ENCODE assay signal across 13 mouse cellular contexts in genomic region chr5:92375368-92375767, GRCm38 (mm10). TPM values are rescaled to one million over a fixed set of nuclear protein-coding genes. Genes with fewer than 3 reads are reported as not detected.
A peak's percentile ranks its signal among the peaks of the same experiment; 100 is the strongest.
DNase-seq lines count a peak whose midpoint lies in the region; ATAC-seq lines count a peak whose summit lies in the region.
"Had no signal": no experiment of that assay in that cellular context is flagged by ENCODE, and none has a peak within 500 bp of the region (broad histone marks: within the 10 kb centered on the region; RNA-seq: fewer than 3 reads in every experiment).

No protein-coding gene starts in this region.

- H3K4me3 ChIP-seq in heart, embryonic 12.5 days = no peak overlapping the region
- no peak overlapping the region for H3K4me3 ChIP-seq in forebrain, embryonic 11.5 days (ENCODE audit: low read depth, low read length)
- no peak overlapping the region for H3K4me3 ChIP-seq in hindbrain, embryonic 16.5 days (ENCODE audit: low read length)
- H3K4me3 ChIP-seq: embryonic facial prominence, embryonic 15.5 days; heart, embryonic 10.5 days had no signal

- 79% methylated on average over 17 of the region's 17 CpGs for WGBS in heart, embryonic 12.5 days
- WGBS in forebrain, embryonic 11.5 days = 89% methylated on average over 17 of the region's 17 CpGs
- WGBS in hindbrain, embryonic 16.5 days = 80% methylated on average over 17 of the region's 17 CpGs

- H3K4me1 ChIP-seq in heart, embryonic 12.5 days (replicated peaks) = peaks cover 28% of the 10 kb centered on the region
- peaks cover 7% of the 10 kb centered on the region; the same call in 1 of the 2 replicates for H3K4me1 ChIP-seq in forebrain, embryonic 11.5 days (replicated peaks; ENCODE audit: control insufficient read depth, insufficient read depth, low read length)
- no peaks in the 10 kb centered on the region for H3K4me1 ChIP-seq in hindbrain, embryonic 16.5 days (ENCODE audit: control insufficient read depth, insufficient read depth, low read depth, low read length)
- H3K4me1 ChIP-seq: embryonic facial prominence, embryonic 15.5 days had no signal

- H3K36me3 ChIP-seq in heart, embryonic 12.5 days = no peaks in the 10 kb centered on the region
- no peaks in the 10 kb centered on the region for H3K36me3 ChIP-seq in forebrain, embryonic 11.5 days (ENCODE audit: control insufficient read depth, insufficient read depth, low read length)
- no peaks in the 10 kb centered on the region for H3K36me3 ChIP-seq in hindbrain, embryonic 16.5 days (ENCODE audit: control insufficient read depth, insufficient read depth, low read length)
- H3K36me3 ChIP-seq: embryonic facial prominence, embryonic 15.5 days; heart, embryonic 10.5 days had no signal

- no peak for ATAC-seq in heart, embryonic 12.5 days (ENCODE audit: insufficient number of reproducible peaks, low FRiP score)
- ATAC-seq in monocyte, adult 5-6 weeks (replicated peaks; ENCODE audit: insufficient number of reproducible peaks, low FRiP score, low TSS enrichment, poor library complexity, severe bottlenecking) = peak; percentile 75
- no peak for ATAC-seq in forebrain, embryonic 11.5 days (replicated peaks; ENCODE audit: low FRiP score)
- ATAC-seq in hindbrain, embryonic 16.5 days = no peak

- no peak overlapping the region for H3K9ac ChIP-seq in heart, embryonic 12.5 days
- no peak overlapping the region for H3K9ac ChIP-seq in forebrain, embryonic 11.5 days (ENCODE audit: low read length)
- H3K9ac ChIP-seq in hindbrain, embryonic 16.5 days (ENCODE audit: low read depth, low read length) = no peak overlapping the region
- H3K9ac ChIP-seq: embryonic facial prominence, embryonic 15.5 days had no signal

- H3K27me3 ChIP-seq in heart, embryonic 12.5 days (replicated peaks) = no peaks in the 10 kb centered on the region
- no peaks in the 10 kb centered on the region for H3K27me3 ChIP-seq in forebrain, embryonic 11.5 days (ENCODE audit: control insufficient read depth, insufficient read depth, low read length)
- no peaks in the 10 kb centered on the region for H3K27me3 ChIP-seq in hindbrain, embryonic 16.5 days (replicated peaks; ENCODE audit: control insufficient read depth, insufficient read depth, low read length)
- H3K27me3 ChIP-seq: embryonic facial prominence, embryonic 15.5 days had no signal

- DNase-seq in heart, adult 11 months = peak; percentile 97
- peak; percentile 80 for DNase-seq in CD4-positive, CD25-positive, alpha-beta regulatory T cell, adult 2 months (ENCODE audit: low read depth, low spot score)
- DNase-seq in kidney, postnatal 25 days = peak; percentile 43 to 66
- no peak for DNase-seq in Muller cell, postnatal 12 days (ENCODE audit: inconsistent ontology term)
- no peak for DNase-seq in forebrain, embryonic 11.5 days (ENCODE audit: low spot score)

- H3K4me2 ChIP-seq in heart, embryonic 12.5 days = no peak overlapping the region
- no peak overlapping the region for H3K4me2 ChIP-seq in forebrain, embryonic 11.5 days (ENCODE audit: low read depth, low read length, severe bottlenecking)
- no peak overlapping the region for H3K4me2 ChIP-seq in hindbrain, embryonic 16.5 days (ENCODE audit: low read length)
- H3K4me2 ChIP-seq: embryonic facial prominence, embryonic 15.5 days had no signal

- no peaks in the 10 kb centered on the region for H3K9me3 ChIP-seq in heart, embryonic 12.5 days (replicated peaks)
- no peaks in the 10 kb centered on the region for H3K9me3 ChIP-seq in forebrain, embryonic 11.5 days (ENCODE audit: control insufficient read depth, low read length)
- no peaks in the 10 kb centered on the region for H3K9me3 ChIP-seq in hindbrain, embryonic 16.5 days (ENCODE audit: control insufficient read depth, low read length)
- H3K9me3 ChIP-seq: embryonic facial prominence, embryonic 15.5 days; heart, embryonic 10.5 days had no signal

- H3K27ac ChIP-seq in heart, embryonic 12.5 days (ENCODE audit: poor library complexity, severe bottlenecking) = no peak overlapping the region
- no peak overlapping the region for H3K27ac ChIP-seq in forebrain, embryonic 11.5 days (ENCODE audit: low read depth, low read length)
- H3K27ac ChIP-seq in hindbrain, embryonic 16.5 days (ENCODE audit: low read depth, low read length) = no peak overlapping the region
- H3K27ac ChIP-seq: embryonic facial prominence, embryonic 15.5 days; heart, embryonic 10.5 days had no signal

RNA-seq across cellular contexts. Expression of gene Cxcl10, which starts 26.7 kb away (rescaled TPM):
- polyA plus RNA-seq in heart, embryonic 12.5 days (2016; fragmentation: Nextera tagmentation; extraction: Ambion mirVana) = 0.30 and 0.52 TPM in 2 replicates
- 0.95 to 3.6 TPM (median 3.5 TPM) in 3 replicates for total RNA-seq in monocyte, adult 5-6 weeks (2017)
- polyA plus RNA-seq in forebrain, embryonic 11.5 days (2014; fragmentation: Nextera tagmentation; extraction: Ambion mirVana) = 0.23 TPM in 1 of 2 replicates, not detected in the other
- 0.22 and 0.43 TPM in 2 replicates for polyA plus RNA-seq in hindbrain, embryonic 16.5 days (2015; fragmentation: Nextera tagmentation; extraction: Ambion mirVana)
- polyA plus RNA-seq: neural tube, embryonic 11.5 days had no signal

RNA-seq across cellular contexts. Expression of gene Art3, which starts 43.7 kb away (rescaled TPM):
- 37.5 and 41.5 TPM in 2 replicates for polyA plus RNA-seq in heart, embryonic 12.5 days (2016; fragmentation: Nextera tagmentation; extraction: Ambion mirVana)
- total RNA-seq in monocyte, adult 5-6 weeks (2017) = 1.3 to 2.9 TPM (median 1.5 TPM) in 3 replicates
- polyA plus RNA-seq in forebrain, embryonic 11.5 days (2014; fragmentation: Nextera tagmentation; extraction: Ambion mirVana) = 0.75 and 1.0 TPM in 2 replicates
- 6.4 and 6.7 TPM in 2 replicates for polyA plus RNA-seq in hindbrain, embryonic 16.5 days (2015; fragmentation: Nextera tagmentation; extraction: Ambion mirVana)

RNA-seq across cellular contexts. Expression of gene Cxcl9, which starts 47.5 kb away (rescaled TPM):
- not detected in 2 replicates for polyA plus RNA-seq in heart, embryonic 12.5 days (2016; fragmentation: Nextera tagmentation; extraction: Ambion mirVana)
- total RNA-seq in monocyte, adult 5-6 weeks (2017) = 0.19 TPM in 1 of 3 replicates, not detected in the others
- polyA plus RNA-seq in forebrain, embryonic 11.5 days (2014; fragmentation: Nextera tagmentation; extraction: Ambion mirVana) = not detected in 2 replicates
- not detected in 2 replicates for polyA plus RNA-seq in hindbrain, embryonic 16.5 days (2015; fragmentation: Nextera tagmentation; extraction: Ambion mirVana)
- polyA plus RNA-seq: C2C12; heart, embryonic 10.5 days; limb, embryonic 11.5 days; neural tube, embryonic 11.5 days had no signal

RNA-seq across cellular contexts. Expression of gene Nup54, which starts 59.7 kb away (rescaled TPM):
- 42.6 and 44.6 TPM in 2 replicates for polyA plus RNA-seq in heart, embryonic 12.5 days (2016; fragmentation: Nextera tagmentation; extraction: Ambion mirVana)
- total RNA-seq in monocyte, adult 5-6 weeks (2017) = 44.1 to 71.5 TPM (median 50.8 TPM) in 3 replicates
- polyA plus RNA-seq in forebrain, embryonic 11.5 days (2014; fragmentation: Nextera tagmentation; extraction: Ambion mirVana) = 65.9 and 70.5 TPM in 2 replicates
- polyA plus RNA-seq in hindbrain, embryonic 16.5 days (2015; fragmentation: Nextera tagmentation; extraction: Ambion mirVana) = 56.4 and 58.3 TPM in 2 replicates

Comparison
In these comparisons a context has a peak if more than half of its experiments do, and no peak if none do; other contexts are left out.
1. DNase-seq: peak in heart, adult 11 months (single experiment), CD4-positive, CD25-positive, alpha-beta regulatory T cell, adult 2 months (single experiment) and kidney, postnatal 25 days (2 of 2); none in Muller cell, postnatal 12 days (single experiment) and forebrain, embryonic 11.5 days (single experiment).